Mouse (Mus musculus) mouse trophoblast stem cell (cell line): Measurements from ENCODE around the gene Abi1.
"Not testable (repeated sequence)": the region's sequence is repeated elsewhere in the genome, so short reads cannot be mapped to it uniquely, and the experiment has no call there.

Experiments used
- in situ Hi-C, 2 experiments: fragments of 300-500 bp; cut with MseI, MboI; formaldehyde crosslinking; loops; 2 replicates in 1 of 2; 3 replicates in 1 of 2; pipeline ENCODE4 v1.15.1; 2025

Gene Abi1

DNA sequence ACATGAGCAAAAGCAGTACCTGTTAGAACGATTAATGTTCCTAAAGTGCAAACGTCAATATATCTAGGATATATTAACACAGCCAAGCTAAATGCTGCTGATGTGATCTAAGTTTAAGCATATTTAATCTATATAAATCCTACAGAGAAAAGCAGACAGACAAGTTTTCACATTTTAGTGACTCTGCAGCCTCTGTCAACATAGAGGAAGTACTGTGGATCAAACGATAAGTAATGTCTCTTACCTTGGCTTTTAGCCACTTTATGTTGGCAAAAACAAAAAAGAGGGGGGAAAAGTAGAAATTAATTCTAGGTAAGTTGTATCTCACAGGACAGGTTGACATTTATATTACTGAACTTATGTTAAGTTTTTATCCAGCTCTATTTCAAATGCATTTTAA is 77.1 kb downstream of the Abi1 start:
- in situ Hi-C loops, result no loop called here

GRCm38 (mm10) chr2:22962242-22962641 is 77.8 kb downstream of the Abi1 start:
- in situ Hi-C loops, result no loop called here

GRCm38 (mm10) chr2:22961681-22962080 is 78.4 kb downstream of the Abi1 start:
- in situ Hi-C loops, result no loop called here

GRCm38 (mm10) chr2:22957415-22957814 is 82.6 kb downstream of the Abi1 start:
- in situ Hi-C loops, result no loop called here

GRCm38 (mm10) chr2:22955914-22956313 is 84.1 kb downstream of the Abi1 start:
- in situ Hi-C loops, result no loop called here

DNA sequence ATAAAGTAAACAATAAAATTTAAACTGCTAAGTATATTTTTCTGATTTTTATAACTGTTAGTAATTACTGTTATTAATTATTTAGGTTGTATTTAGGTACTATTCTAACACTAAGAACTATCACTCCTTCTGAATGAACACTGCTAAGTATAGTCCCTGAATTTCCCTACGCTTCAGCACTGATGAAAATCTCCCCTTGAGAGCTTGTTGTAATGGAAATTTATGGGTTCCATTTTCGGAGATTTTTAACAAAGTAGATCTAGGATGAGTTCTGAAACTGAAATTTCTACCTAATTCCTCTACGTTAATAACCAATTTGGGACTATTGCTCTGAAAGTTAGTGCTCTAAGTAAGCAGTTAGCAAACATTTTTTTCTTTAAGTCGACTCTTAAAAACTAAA is 85.8 kb downstream of the Abi1 start:
- in situ Hi-C loops, result no loop called here

DNA sequence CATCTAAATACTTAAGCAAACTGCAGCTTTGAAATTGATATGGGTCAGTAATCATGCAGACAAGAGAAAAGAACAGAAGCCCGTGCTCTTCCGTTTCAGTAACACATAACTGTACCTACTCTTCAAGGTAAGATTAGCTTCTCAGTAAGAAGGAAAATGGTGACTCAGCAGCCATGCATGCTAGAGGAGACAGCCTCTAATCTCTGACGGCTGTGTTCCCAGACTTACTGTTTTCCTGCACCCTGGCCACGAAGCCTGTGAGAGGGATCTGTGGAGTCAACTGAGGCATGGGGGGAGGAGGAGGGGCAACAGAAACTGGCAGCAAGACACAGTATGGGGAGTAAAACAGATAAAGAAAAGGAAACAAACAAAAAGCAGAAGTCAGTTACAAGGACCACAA is 90.1 kb downstream of the Abi1 start:
- in situ Hi-C loops, result no loop called here

GRCm38 (mm10) chr2:22933556-22933955 is 106.5 kb downstream of the Abi1 start:
- in situ Hi-C loops, result no loop called here

DNA sequence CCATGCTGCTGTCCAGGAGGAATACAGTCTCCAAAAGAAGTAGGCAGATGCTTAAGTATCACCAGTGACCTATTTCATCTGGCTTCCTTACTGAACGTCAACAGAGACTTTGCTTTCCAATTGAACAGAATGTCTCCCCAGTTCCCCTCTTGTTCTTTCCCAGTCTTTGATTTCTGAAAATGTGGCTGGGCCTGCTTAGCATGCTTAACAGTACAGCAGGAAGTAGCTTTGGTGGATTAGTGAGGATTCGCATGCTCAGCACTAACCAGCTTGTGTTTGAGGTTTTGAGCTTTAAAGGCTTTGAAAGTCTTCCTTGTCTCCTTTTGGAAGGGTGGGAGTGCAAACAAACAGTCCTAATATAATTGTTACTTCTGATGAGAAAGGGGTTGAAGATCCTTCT is 111.8 kb downstream of the Abi1 start:
- in situ Hi-C loops, result no loop called here

DNA sequence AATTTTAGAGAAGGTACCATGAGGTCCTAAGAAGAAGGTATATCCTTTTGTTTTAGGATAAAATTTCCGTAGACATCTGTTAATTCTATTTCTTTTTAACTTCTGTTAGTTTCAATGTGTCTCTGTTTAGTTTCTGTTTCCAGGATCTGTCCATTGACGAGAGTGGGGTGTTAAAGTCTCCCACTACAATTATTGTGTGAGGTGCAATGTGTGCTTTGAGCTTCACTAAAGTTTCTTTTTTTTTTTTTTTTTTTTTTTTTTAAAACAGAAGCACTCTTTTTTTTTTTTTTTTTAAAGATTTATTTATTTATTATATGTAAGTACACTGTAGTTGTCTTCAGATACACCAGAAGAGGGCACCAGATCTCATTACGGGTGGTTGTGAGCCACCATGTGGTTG is 114.1 kb downstream of the Abi1 start:
- in situ Hi-C loops, result not testable (repeated sequence)

- in situ Hi-C loops, result no loop called here
Observed at GRCm38 (mm10) chr2:22918651-22919050, 121.4 kb downstream of the Abi1 start.

GRCm38 (mm10) chr2:22914421-22914820 is 125.6 kb downstream of the Abi1 start:
- in situ Hi-C loops, result no loop called here

DNA sequence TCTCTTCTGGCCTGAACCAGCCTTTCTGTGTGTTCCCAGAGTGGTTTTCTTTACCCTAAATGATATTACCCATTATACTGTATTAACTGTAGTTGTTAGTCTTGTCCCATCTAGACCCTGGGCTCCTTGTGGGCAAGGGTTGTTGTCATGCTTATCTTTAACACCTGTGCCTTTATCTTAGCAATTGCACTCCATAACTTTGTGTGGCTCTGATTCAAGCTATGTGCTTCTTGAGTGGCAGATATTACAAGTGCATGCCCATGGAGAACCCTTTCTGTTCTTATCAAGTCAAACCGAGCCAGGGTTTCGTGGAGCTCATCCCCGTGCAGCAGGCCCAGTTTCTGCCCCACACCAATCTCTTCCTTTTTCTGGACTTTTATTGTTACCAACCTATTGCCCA is 136.1 kb downstream of the Abi1 start:
- in situ Hi-C loops, result no loop called here

- in situ Hi-C loops, result no loop called here
Observed at GRCm38 (mm10) chr2:22895282-22896273, 144.5 kb downstream of the Abi1 start, which contains the start of gene Pdss1. Gene Pdss1 (plus strand): TSS chr2:22895522.

DNA sequence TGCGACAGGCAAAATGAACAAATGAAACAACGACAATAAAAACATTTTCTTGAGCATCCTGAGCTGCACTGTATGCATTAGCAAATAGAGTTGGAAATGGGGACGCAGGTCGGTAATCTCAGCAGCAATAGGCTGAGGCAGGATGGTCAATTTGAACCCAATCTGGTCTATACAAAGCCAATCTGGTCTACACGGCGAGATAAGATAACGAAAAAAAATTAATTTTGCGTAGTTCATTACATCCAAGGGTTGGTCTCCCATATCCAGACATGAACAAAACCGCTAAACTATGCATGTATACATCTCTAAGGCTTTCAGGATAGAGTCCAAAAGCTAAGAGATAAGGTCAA is 145.1 kb downstream of the Abi1 start:
- in situ Hi-C loops, result no loop called here
